Mouse (Mus musculus): ENCODE data around the gene Olfr898. TPM values are rescaled to one million over a fixed set of nuclear protein-coding genes. Genes with fewer than 3 reads are reported as not detected.

Gene Olfr898
- total RNA-seq (2012; rRNA removed): not detected in 2 replicates
- total RNA-seq (2014; rRNA removed): not detected in 2 replicates
- polyA plus RNA-seq (2012; ENCODE audit: insufficient read length, low read depth): not detected in 2 replicates

- DNase-seq (ENCODE audit: extremely low read depth): no peak
- Histone ChIP-seq H3K27me3 (replicated peaks) (no peaks in the 10 kb centered on the region), H3K79me2 (replicated peaks; ENCODE audit: control insufficient read depth, extremely low read depth, insufficient read depth, poor library complexity, severe bottlenecking) (no peaks in the 10 kb centered on the region), H3K36me3 (replicated peaks in 1 of 2; ENCODE audit: control insufficient read depth in 1 of 2, insufficient read depth in 1 of 2, low read length in 1 of 2) (no peaks in the 10 kb centered on the region), H3K27ac (ENCODE audit: insufficient read depth, low read depth) (no peak within 1 kb of the TSS), H3K4me1 (ENCODE audit: control insufficient read depth in 1 of 2, insufficient read depth in 2 of 2) (no peaks in the 10 kb centered on the region), H3K9ac (ENCODE audit: insufficient read depth, low read depth) (no peak within 1 kb of the TSS), H3K9me3 (replicated peaks; ENCODE audit: low read length) (no peaks in the 10 kb centered on the region), H3K4me3 (replicated peaks in 1 of 3; ENCODE audit: low read depth in 2 of 3, low read length in 2 of 3, poor library complexity in 1 of 3) (no peak within 1 kb of the TSS), H3K4me2 (ENCODE audit: insufficient read depth, low read depth, poor library complexity, severe bottlenecking) (no peak within 1 kb of the TSS)
- in situ Hi-C loops (cut with MboI; ENCODE audit: low pct_ligation_motif_present, low pct_unique_long_range_greater_than_20kb, low sequenced_read_pairs): no loop called here
- no peak for TF ChIP-seq ZMIZ1 (IDR thresholded peaks at IDR 0.05; ENCODE audit: low read depth, low read length)
- no peak for TF ChIP-seq CTCF (conservative IDR thresholded peaks at IDR 0.05 in 1 of 2, IDR thresholded peaks at IDR 0.05 in 1 of 2; ENCODE audit: low read depth in 2 of 2, low read length in 2 of 2)
- no peak for TF ChIP-seq MEF2A (IDR thresholded peaks at IDR 0.05; ENCODE audit: borderline replicate concordance, low read depth, low read length)
- TF ChIP-seq RCOR1 (conservative IDR thresholded peaks at IDR 0.05; ENCODE audit: low read depth, low read length): no peak
- no peak for TF ChIP-seq EP300 (IDR thresholded peaks at IDR 0.05; ENCODE audit: low read length)
- TF ChIP-seq SIN3A (IDR thresholded peaks at IDR 0.05; ENCODE audit: low read length): no peak
- TF ChIP-seq KAT2A (IDR thresholded peaks at IDR 0.05; ENCODE audit: insufficient replicate concordance, low read length): no peak
- no peak for TF ChIP-seq CHD2 (IDR thresholded peaks at IDR 0.05; ENCODE audit: low read length)
- dilution Hi-C loops (cut with MboI; ENCODE audit: extremely low pct_ligation_motif_present, extremely low pct_unique_long_range_greater_than_20kb, low sequenced_read_pairs): no loop called here
Observed at GRCm38 (mm10) chr9:38348111-38348510, at the start of gene Olfr898. Gene Olfr898, plus strand, starts transcription at chr9:38348411.

GRCm38 (mm10) chr9:38328760-38329159 lies 19.5 kb upstream of the Olfr898 start, which contains the start of gene Olfr25:
Gene Olfr25, plus strand, starts transcription at chr9:38329060.
- no peaks in the 10 kb centered on the region for H3K79me2 ChIP-seq (replicated peaks; ENCODE audit: control insufficient read depth, extremely low read depth, insufficient read depth, poor library complexity, severe bottlenecking)
- no peak within 1 kb of the TSS for H3K9ac ChIP-seq (ENCODE audit: insufficient read depth, low read depth)
- dilution Hi-C loops (cut with MboI; ENCODE audit: extremely low pct_ligation_motif_present, extremely low pct_unique_long_range_greater_than_20kb, low sequenced_read_pairs) (no loop called here), in situ Hi-C loops (cut with MboI; ENCODE audit: low pct_ligation_motif_present, low pct_unique_long_range_greater_than_20kb, low sequenced_read_pairs) (no loop called here)
- TF ChIP-seq POLR2AphosphoS2 (IDR thresholded peaks at IDR 0.05; ENCODE audit: low read depth, low read length): no peak
- no peak for TF ChIP-seq MAFK (IDR thresholded peaks at IDR 0.05; ENCODE audit: insufficient replicate concordance, low read length)
- TF ChIP-seq MAZ (IDR thresholded peaks at IDR 0.05; ENCODE audit: low read depth, low read length): no peak
- no peak for TF ChIP-seq MYC (IDR thresholded peaks at IDR 0.05; ENCODE audit: low read depth, low read length)
- TF ChIP-seq NRF1 (IDR thresholded peaks at IDR 0.05; ENCODE audit: low read depth, low read length): no peak
- no peak for TF ChIP-seq MEF2A (IDR thresholded peaks at IDR 0.05; ENCODE audit: borderline replicate concordance, low read depth, low read length)
- no peak within 1 kb of the TSS for H3K4me2 ChIP-seq (ENCODE audit: insufficient read depth, low read depth, poor library complexity, severe bottlenecking)
- no peak for DNase-seq (ENCODE audit: extremely low read depth)
- no peak within 1 kb of the TSS for H3K27ac ChIP-seq (ENCODE audit: insufficient read depth, low read depth)
- peaks cover 0 to 8% of the 10 kb centered on the region in 2 experiments; a peak in 1 of 4 replicates for H3K4me1 ChIP-seq (ENCODE audit: control insufficient read depth in 1 of 2, insufficient read depth in 2 of 2)
- H3K9me3 ChIP-seq (replicated peaks; ENCODE audit: low read length): no peaks in the 10 kb centered on the region
- no peaks in the 10 kb centered on the region for H3K27me3 ChIP-seq (replicated peaks)
- no peak within 1 kb of the TSS for H3K4me3 ChIP-seq (replicated peaks in 1 of 3; ENCODE audit: low read depth in 2 of 3, low read length in 2 of 3, poor library complexity in 1 of 3)
- no peaks in the 10 kb centered on the region for H3K36me3 ChIP-seq (replicated peaks in 1 of 2; ENCODE audit: control insufficient read depth in 1 of 2, insufficient read depth in 1 of 2, low read length in 1 of 2)

- in situ Hi-C loops (cut with MboI; ENCODE audit: low pct_ligation_motif_present, low pct_unique_long_range_greater_than_20kb, low sequenced_read_pairs) (no loop called here), dilution Hi-C loops (cut with MboI; ENCODE audit: extremely low pct_ligation_motif_present, extremely low pct_unique_long_range_greater_than_20kb, low sequenced_read_pairs) (no loop called here)
- Histone ChIP-seq H3K4me3 (replicated peaks in 1 of 3; ENCODE audit: low read depth in 2 of 3, low read length in 2 of 3, poor library complexity in 1 of 3) (no peak within 1 kb of the TSS), H3K9ac (ENCODE audit: insufficient read depth, low read depth) (no peak within 1 kb of the TSS), H3K9me3 (replicated peaks; ENCODE audit: low read length) (no peaks in the 10 kb centered on the region), H3K4me1 (ENCODE audit: control insufficient read depth in 1 of 2, insufficient read depth in 2 of 2) (no peaks in the 10 kb centered on the region), H3K4me2 (ENCODE audit: insufficient read depth, low read depth, poor library complexity, severe bottlenecking) (no peak within 1 kb of the TSS), H3K79me2 (replicated peaks; ENCODE audit: control insufficient read depth, extremely low read depth, insufficient read depth, poor library complexity, severe bottlenecking) (no peaks in the 10 kb centered on the region), H3K27ac (ENCODE audit: insufficient read depth, low read depth) (no peak within 1 kb of the TSS), H3K36me3 (replicated peaks in 1 of 2; ENCODE audit: control insufficient read depth in 1 of 2, insufficient read depth in 1 of 2, low read length in 1 of 2) (no peaks in the 10 kb centered on the region), H3K27me3 (replicated peaks) (no peaks in the 10 kb centered on the region)
- TF ChIP-seq E2F4 (IDR thresholded peaks at IDR 0.05; ENCODE audit: insufficient replicate concordance, low read depth, low read length) (no peak), TBP (conservative IDR thresholded peaks at IDR 0.05; ENCODE audit: low read depth, low read length) (no peak), TCF12 (IDR thresholded peaks at IDR 0.05; ENCODE audit: low read depth, low read length) (no peak), POLR2A (IDR thresholded peaks at IDR 0.05; ENCODE audit: low read depth, low read length) (no peak), KAT2A (IDR thresholded peaks at IDR 0.05; ENCODE audit: insufficient replicate concordance, low read length) (no peak), SMC3 (IDR thresholded peaks at IDR 0.05; ENCODE audit: low read depth, low read length) (no peak), CHD1 (IDR thresholded peaks at IDR 0.05; ENCODE audit: low read depth, low read length) (no peak), MXI1 (IDR thresholded peaks at IDR 0.05; ENCODE audit: low read depth, low read length) (no peak), MAX (IDR thresholded peaks at IDR 0.05; ENCODE audit: low read length) (no peak), CTCF (conservative IDR thresholded peaks at IDR 0.05 in 1 of 2, IDR thresholded peaks at IDR 0.05 in 1 of 2; ENCODE audit: low read depth in 2 of 2, low read length in 2 of 2) (no peak), UBTF (IDR thresholded peaks at IDR 0.05; ENCODE audit: low read depth, low read length) (no peak), JUN (IDR thresholded peaks at IDR 0.05; ENCODE audit: insufficient read depth, low read depth, low read length) (no peak), POLR2AphosphoS2 (IDR thresholded peaks at IDR 0.05; ENCODE audit: low read depth, low read length) (no peak), RAD21 (IDR thresholded peaks at IDR 0.05; ENCODE audit: low read depth, low read length) (no peak), USF1 (IDR thresholded peaks at IDR 0.05; ENCODE audit: low read depth, low read length) (no peak)
- no peak for DNase-seq (ENCODE audit: extremely low read depth)
Observed at GRCm38 (mm10) chr9:38366596-38366995, 18.4 kb downstream of the Olfr898 start, which contains the start of gene Olfr250. Gene Olfr250, plus strand, starts transcription at chr9:38366896.

Measured in CH12.LX (cell line).